Mouse (Mus musculus): ENCODE measurements around the gene Tmem236. TPM values are rescaled to one million over a fixed set of nuclear protein-coding genes. Genes with fewer than 3 reads are reported as not detected.
A peak's percentile ranks its signal among the peaks of the same experiment; 100 is the strongest.

Gene Tmem236
- polyA plus RNA-seq, 1 experiment from 2014 or later, result 0.07 TPM

DNA sequence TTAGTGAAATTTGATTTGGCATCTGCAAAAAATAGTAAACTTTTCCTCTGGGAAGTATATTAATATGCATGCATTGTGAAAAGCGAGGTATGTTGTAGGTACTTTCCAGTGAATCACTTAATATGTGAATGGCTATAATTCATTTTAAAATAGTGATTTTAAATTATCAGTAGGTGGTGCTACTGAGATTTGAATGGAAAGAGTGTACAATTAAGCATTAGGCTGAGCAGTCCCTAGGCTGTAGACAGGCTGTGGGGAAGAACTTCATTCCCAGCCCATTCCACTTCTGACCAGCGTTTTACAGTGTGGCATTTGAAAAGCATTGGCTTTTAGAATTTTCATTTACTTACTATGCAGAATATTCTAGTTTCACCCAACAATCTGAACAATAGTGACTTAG is 14.6 kb upstream of the Tmem236 start:
- no peaks in the 10 kb centered on the region for H3K9me3 ChIP-seq (ENCODE audit: low read length)

GRCm38 (mm10) chr2:14164459-14165030 is 9.8 kb upstream of the Tmem236 start:
- Histone ChIP-seq H3K9ac (replicated peaks; ENCODE audit: low read depth) (no peak overlapping the region), H3K27ac (ENCODE audit: low read length) (no peak overlapping the region), H3K9me3 (ENCODE audit: low read length) (no peaks in the 10 kb centered on the region), H3K4me2 (replicated peaks; ENCODE audit: low read depth, low read length) (no peak overlapping the region), H3K4me3 (ENCODE audit: low read depth, low read length) (no peak overlapping the region), H3K4me1 (ENCODE audit: insufficient read depth, low read depth, low read length) (no peaks in the 10 kb centered on the region), H3K27me3 (replicated peaks; ENCODE audit: insufficient read depth, low read length) (no peaks in the 10 kb centered on the region), H3K36me3 (ENCODE audit: insufficient read depth, low read length) (no peaks in the 10 kb centered on the region)
- 53% methylated on average over 5 of the region's 5 CpGs for WGBS
- ATAC-seq (no peak), DNase-seq (ENCODE audit: low spot score) (peak; percentile 32)
- TF ChIP-seq CTCF (IDR thresholded peaks at IDR 0.05) (no peak), EP300 (IDR thresholded peaks at IDR 0.05) (no peak)

More for the DNA sequence above, 14.6 kb upstream of the Tmem236 start:
- Histone ChIP-seq H3K27me3 (replicated peaks; ENCODE audit: insufficient read depth, low read length) (no peaks in the 10 kb centered on the region), H3K4me3 (ENCODE audit: low read depth, low read length) (no peak overlapping the region), H3K4me1 (ENCODE audit: insufficient read depth, low read depth, low read length) (no peaks in the 10 kb centered on the region), H3K27ac (ENCODE audit: low read length) (no peak overlapping the region), H3K9ac (replicated peaks; ENCODE audit: low read depth) (no peak overlapping the region), H3K4me2 (replicated peaks; ENCODE audit: low read depth, low read length) (no peak overlapping the region), H3K36me3 (ENCODE audit: insufficient read depth, low read length) (no peaks in the 10 kb centered on the region)
- ATAC-seq (no peak), DNase-seq (ENCODE audit: low spot score) (peak; percentile 34)
- TF ChIP-seq EP300 (IDR thresholded peaks at IDR 0.05) (no peak), CTCF (IDR thresholded peaks at IDR 0.05) (peak; percentile 39)
- WGBS, result 73% methylated on average over 2 of the region's 2 CpGs

- Histone ChIP-seq H3K27me3 (replicated peaks; ENCODE audit: insufficient read depth, low read length) (no peaks in the 10 kb centered on the region), H3K36me3 (ENCODE audit: insufficient read depth, low read length) (no peaks in the 10 kb centered on the region), H3K4me2 (replicated peaks; ENCODE audit: low read depth, low read length) (no peak overlapping the region), H3K4me1 (ENCODE audit: insufficient read depth, low read depth, low read length) (no peaks in the 10 kb centered on the region), H3K4me3 (ENCODE audit: low read depth, low read length) (no peak overlapping the region), H3K9me3 (ENCODE audit: low read length) (no peaks in the 10 kb centered on the region), H3K9ac (replicated peaks; ENCODE audit: low read depth) (no peak overlapping the region), H3K27ac (ENCODE audit: low read length) (no peak overlapping the region)
- TF ChIP-seq CTCF (IDR thresholded peaks at IDR 0.05) (no peak), EP300 (IDR thresholded peaks at IDR 0.05) (no peak)
- ATAC-seq, result no peak
- 65% methylated on average over 2 of the region's 2 CpGs for WGBS
- DNase-seq (ENCODE audit: low spot score), result no peak
Observed at GRCm38 (mm10) chr2:14165066-14165465, 9.3 kb upstream of the Tmem236 start.

GRCm38 (mm10) chr2:14165618-14166344 is 8.5 kb upstream of the Tmem236 start:
- Histone ChIP-seq H3K9ac (replicated peaks; ENCODE audit: low read depth) (no peak overlapping the region), H3K36me3 (ENCODE audit: insufficient read depth, low read length) (no peaks in the 10 kb centered on the region), H3K4me1 (ENCODE audit: insufficient read depth, low read depth, low read length) (no peaks in the 10 kb centered on the region), H3K4me3 (ENCODE audit: low read depth, low read length) (no peak overlapping the region), H3K4me2 (replicated peaks; ENCODE audit: low read depth, low read length) (no peak overlapping the region), H3K27ac (ENCODE audit: low read length) (no peak overlapping the region), H3K27me3 (replicated peaks; ENCODE audit: insufficient read depth, low read length) (no peaks in the 10 kb centered on the region), H3K9me3 (ENCODE audit: low read length) (no peaks in the 10 kb centered on the region)
- ATAC-seq (peak; percentile 87), DNase-seq (ENCODE audit: low spot score) (peak; percentile 58)
- TF ChIP-seq CTCF (IDR thresholded peaks at IDR 0.05), result no peak
- peak; percentile 51; the same call in 1 of the 2 replicates for TF ChIP-seq EP300 (IDR thresholded peaks at IDR 0.05)
- 50% methylated on average over 3 of the region's 3 CpGs for WGBS

DNA sequence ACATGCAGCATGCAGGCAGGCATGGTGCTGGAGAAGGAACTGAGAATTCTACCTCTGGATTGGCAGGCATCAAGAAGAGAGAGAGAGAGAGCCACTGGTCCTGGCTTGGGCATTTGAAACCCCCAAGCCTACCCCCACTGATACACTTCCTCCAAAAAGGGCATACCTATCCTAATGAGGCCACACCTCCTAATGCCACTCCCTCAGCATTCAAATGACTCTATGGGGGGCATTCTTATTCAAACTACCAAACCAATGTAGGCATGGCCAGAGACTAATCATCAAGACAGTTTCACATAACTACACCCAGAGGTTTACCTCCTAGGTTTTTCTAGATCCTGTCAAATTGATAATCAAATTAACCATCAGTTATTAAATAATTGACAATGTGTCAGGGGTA is 6.6 kb upstream of the Tmem236 start:
- DNase-seq (ENCODE audit: low spot score) (no peak), ATAC-seq (no peak)
- H3K36me3 ChIP-seq (ENCODE audit: insufficient read depth, low read length), result no peaks in the 10 kb centered on the region
- no peak overlapping the region for H3K9ac ChIP-seq (replicated peaks; ENCODE audit: low read depth)
- no peak overlapping the region for H3K4me2 ChIP-seq (replicated peaks; ENCODE audit: low read depth, low read length)
- no peaks in the 10 kb centered on the region for H3K9me3 ChIP-seq (ENCODE audit: low read length)
- no peaks in the 10 kb centered on the region for H3K4me1 ChIP-seq (ENCODE audit: insufficient read depth, low read depth, low read length)
- no peak overlapping the region for H3K4me3 ChIP-seq (ENCODE audit: low read depth, low read length)
- no peak overlapping the region for H3K27ac ChIP-seq (ENCODE audit: low read length)
- no peaks in the 10 kb centered on the region for H3K27me3 ChIP-seq (replicated peaks; ENCODE audit: insufficient read depth, low read length)
- TF ChIP-seq CTCF (IDR thresholded peaks at IDR 0.05) (no peak), EP300 (IDR thresholded peaks at IDR 0.05) (no peak)

GRCm38 (mm10) chr2:14176460-14177193 is 2.3 kb downstream of the Tmem236 start:
- Histone ChIP-seq H3K4me3 (ENCODE audit: low read depth, low read length) (no peak overlapping the region), H3K36me3 (ENCODE audit: insufficient read depth, low read length) (no peaks in the 10 kb centered on the region), H3K4me2 (replicated peaks; ENCODE audit: low read depth, low read length) (no peak overlapping the region), H3K27me3 (replicated peaks; ENCODE audit: insufficient read depth, low read length) (no peaks in the 10 kb centered on the region), H3K4me1 (ENCODE audit: insufficient read depth, low read depth, low read length) (no peaks in the 10 kb centered on the region), H3K9me3 (ENCODE audit: low read length) (no peaks in the 10 kb centered on the region), H3K9ac (replicated peaks; ENCODE audit: low read depth) (no peak overlapping the region), H3K27ac (ENCODE audit: low read length) (no peak overlapping the region)
- TF ChIP-seq EP300 (IDR thresholded peaks at IDR 0.05), result no peak
- no peak for TF ChIP-seq CTCF (IDR thresholded peaks at IDR 0.05)
- ATAC-seq (no peak), DNase-seq (ENCODE audit: low spot score) (no peak)
- WGBS, result 70% methylated on average over 2 of the region's 2 CpGs
